Mouse (Mus musculus): Measurements from ENCODE around the gene Wwox. TPM values are rescaled to one million over a fixed set of nuclear protein-coding genes. Genes with fewer than 3 reads are reported as not detected.

Gene Wwox
- total and polyA plus RNA-seq, 3 experiments = 7.6 to 61.8 (median 12.2) TPM

GRCm38 (mm10) chr8:114390465-114391254 lies 48.8 kb upstream of the Wwox start:
- no peaks in the 10 kb centered on the region for H3K9me3 ChIP-seq (replicated peaks; ENCODE audit: insufficient read depth, low read length)
- no peak overlapping the region for H3K4me3 ChIP-seq (ENCODE audit: control insufficient read depth in 1 of 2, insufficient read depth in 1 of 2, low read depth in 2 of 2, low read length in 2 of 2)
- TF ChIP-seq MAFK (IDR thresholded peaks at IDR 0.05; ENCODE audit: borderline replicate concordance, low read depth, low read length) = no peak
- TF ChIP-seq CTCF (IDR thresholded peaks at IDR 0.05 in 2 of 3, conservative IDR thresholded peaks at IDR 0.05 in 1 of 3; ENCODE audit: control insufficient read depth in 1 of 3, insufficient read depth in 1 of 3, low read depth in 2 of 3, low read length in 3 of 3, poor library complexity in 1 of 3, severe bottlenecking in 1 of 3) = peak; percentile 42 to 48 (median 48)
- TF ChIP-seq SMC3 (IDR thresholded peaks at IDR 0.05; ENCODE audit: low read depth, low read length) = no peak; the same call in 1 of the 2 replicates
- TF ChIP-seq RAD21 (IDR thresholded peaks at IDR 0.05; ENCODE audit: low read depth, low read length) = peak; percentile 16
- no peaks in the 10 kb centered on the region for H3K27me3 ChIP-seq (ENCODE audit: control insufficient read depth in 1 of 2, insufficient read depth in 2 of 2, low read length in 2 of 2)
- H3K9ac ChIP-seq (ENCODE audit: control insufficient read depth, low read depth, low read length, poor library complexity, severe bottlenecking) = no peak overlapping the region
- no peak overlapping the region for H3K27ac ChIP-seq (ENCODE audit: control insufficient read depth, low read depth, low read length)
- no peaks in the 10 kb centered on the region; a peak in 1 of 4 replicates for H3K4me1 ChIP-seq (ENCODE audit: control insufficient read depth in 1 of 2, insufficient read depth in 2 of 2, low read length in 2 of 2)
- no peaks in the 10 kb centered on the region for H3K79me2 ChIP-seq (ENCODE audit: control insufficient read depth, insufficient read depth, low read length, poor library complexity)
- DNase-seq (ENCODE audit: low read depth, low spot score) = peak; percentile 14
- no peaks in the 10 kb centered on the region for H3K36me3 ChIP-seq (ENCODE audit: control insufficient read depth in 1 of 2, insufficient read depth in 2 of 2, low read length in 2 of 2)

- DNase-seq (ENCODE audit: low read depth, low spot score) = no peak
- H3K27me3 ChIP-seq (ENCODE audit: control insufficient read depth in 1 of 2, insufficient read depth in 2 of 2, low read length in 2 of 2) = no peaks in the 10 kb centered on the region
- H3K27ac ChIP-seq (ENCODE audit: control insufficient read depth, low read depth, low read length) = no peak overlapping the region
- H3K36me3 ChIP-seq (ENCODE audit: control insufficient read depth in 1 of 2, insufficient read depth in 2 of 2, low read length in 2 of 2) = no peaks in the 10 kb centered on the region
- H3K9ac ChIP-seq (ENCODE audit: control insufficient read depth, low read depth, low read length, poor library complexity, severe bottlenecking) = no peak overlapping the region
- H3K9me3 ChIP-seq (replicated peaks; ENCODE audit: insufficient read depth, low read length) = no peaks in the 10 kb centered on the region
- TF ChIP-seq RCOR1 (IDR thresholded peaks at IDR 0.05; ENCODE audit: low read depth, low read length) = no peak
- H3K79me2 ChIP-seq (ENCODE audit: control insufficient read depth, insufficient read depth, low read length, poor library complexity) = no peaks in the 10 kb centered on the region
- no peak overlapping the region for H3K4me3 ChIP-seq (ENCODE audit: control insufficient read depth in 1 of 2, insufficient read depth in 1 of 2, low read depth in 2 of 2, low read length in 2 of 2)
- no peaks in the 10 kb centered on the region for H3K4me1 ChIP-seq (ENCODE audit: control insufficient read depth in 1 of 2, insufficient read depth in 2 of 2, low read length in 2 of 2)
Measured at GRCm38 (mm10) chr8:114398326-114398725, 41.1 kb upstream of the Wwox start.

- Histone ChIP-seq H3K9me3 (replicated peaks; ENCODE audit: insufficient read depth, low read length) (no peaks in the 10 kb centered on the region), H3K27me3 (ENCODE audit: control insufficient read depth in 1 of 2, insufficient read depth in 2 of 2, low read length in 2 of 2) (no peaks in the 10 kb centered on the region), H3K4me1 (ENCODE audit: control insufficient read depth in 1 of 2, insufficient read depth in 2 of 2, low read length in 2 of 2) (no peaks in the 10 kb centered on the region), H3K9ac (ENCODE audit: control insufficient read depth, low read depth, low read length, poor library complexity, severe bottlenecking) (no peak overlapping the region), H3K4me3 (ENCODE audit: control insufficient read depth in 1 of 2, insufficient read depth in 1 of 2, low read depth in 2 of 2, low read length in 2 of 2) (no peak overlapping the region), H3K27ac (ENCODE audit: control insufficient read depth, low read depth, low read length) (no peak overlapping the region), H3K79me2 (ENCODE audit: control insufficient read depth, insufficient read depth, low read length, poor library complexity) (no peaks in the 10 kb centered on the region), H3K36me3 (ENCODE audit: control insufficient read depth in 1 of 2, insufficient read depth in 2 of 2, low read length in 2 of 2) (no peaks in the 10 kb centered on the region)
- no peak for DNase-seq (ENCODE audit: low read depth, low spot score)
- TF ChIP-seq KAT2A (conservative IDR thresholded peaks at IDR 0.05; ENCODE audit: low read depth, low read length) (no peak), HCFC1 (IDR thresholded peaks at IDR 0.05; ENCODE audit: low read depth, low read length) (no peak), CHD2 (IDR thresholded peaks at IDR 0.05; ENCODE audit: low read length) (no peak), USF1 (IDR thresholded peaks at IDR 0.05; ENCODE audit: low read depth, low read length) (no peak), ETS1 (IDR thresholded peaks at IDR 0.05; ENCODE audit: low read depth, low read length) (no peak), RCOR1 (IDR thresholded peaks at IDR 0.05; ENCODE audit: low read depth, low read length) (no peak), MAZ (IDR thresholded peaks at IDR 0.05; ENCODE audit: low read depth, low read length) (no peak), ZMIZ1 (IDR thresholded peaks at IDR 0.05; ENCODE audit: low read depth, low read length) (no peak), ELF1 (IDR thresholded peaks at IDR 0.05; ENCODE audit: low read depth, low read length) (no peak), ZNF384 (IDR thresholded peaks at IDR 0.05; ENCODE audit: low read depth, low read length) (no peak), MYC (IDR thresholded peaks at IDR 0.05; ENCODE audit: low read depth, low read length) (no peak), ZKSCAN1 (IDR thresholded peaks at IDR 0.05; ENCODE audit: low read depth, low read length) (no peak)
Measured at GRCm38 (mm10) chr8:114399273-114399672, 40.2 kb upstream of the Wwox start.
